Mouse (Mus musculus): ENCODE data around the gene Mrpl23. TPM values are rescaled to one million over a fixed set of nuclear protein-coding genes. Genes with fewer than 3 reads are reported as not detected.

Mrpl23 gene
- polyA plus RNA-seq, 1 experiment from 2014 or later, result 17.2 TPM

DNA sequence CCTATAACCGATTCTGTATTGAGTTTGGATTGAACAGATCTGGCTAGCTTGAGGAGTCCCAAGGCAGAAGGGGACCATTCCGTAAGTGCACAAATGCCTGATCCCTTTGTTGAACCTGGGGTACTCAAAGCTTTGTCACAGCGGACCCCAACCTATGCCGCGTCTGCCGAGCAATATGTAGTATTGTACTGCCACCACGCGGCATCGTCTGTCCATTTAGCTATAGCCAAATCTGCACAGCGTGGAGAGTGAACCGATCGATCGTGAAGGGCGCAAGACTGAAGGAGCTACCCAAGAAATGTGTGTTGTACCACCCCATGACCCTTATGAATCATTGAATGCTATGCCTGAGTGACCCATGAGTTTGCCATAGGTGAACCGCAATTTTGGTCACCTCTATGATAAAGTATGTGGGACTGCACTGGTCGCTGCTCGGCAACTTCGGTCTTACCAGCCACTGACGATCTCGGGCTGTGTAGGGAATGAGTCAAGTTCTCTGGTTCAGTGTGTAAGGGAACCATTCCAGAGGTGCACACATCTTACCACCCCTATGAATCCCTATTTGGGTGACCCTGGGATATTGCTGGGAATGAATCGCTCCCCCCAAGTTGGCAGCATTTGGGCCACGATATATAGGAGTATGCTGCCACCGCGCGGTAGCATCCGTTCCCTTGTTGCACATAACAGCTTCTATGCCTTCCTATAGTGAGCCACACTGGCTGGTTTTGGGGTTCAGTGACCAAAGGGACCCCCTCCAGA is 47.8 kb downstream of the Mrpl23 start:
- Histone ChIP-seq H3K9me3 (replicated peaks; ENCODE audit: control insufficient read depth, low read length) (0 out of 2 replicates have a peak, but pooled peaks cover 2% of the 10 kb centered on the region), H3K4me1 (ENCODE audit: control insufficient read depth, insufficient read depth, low read length) (no peaks in the 10 kb centered on the region), H3K27me3 (ENCODE audit: control insufficient read depth, insufficient read depth, low read length) (no peaks in the 10 kb centered on the region), H3K27ac (replicated peaks; ENCODE audit: low read depth, low read length) (no peak overlapping the region), H3K9ac (replicated peaks; ENCODE audit: low read length) (peak overlapping the region; percentile 2; the same call in 1 of the 2 replicates), H3K4me2 (ENCODE audit: low read depth, low read length) (peak overlapping the region; percentile 40), H3K36me3 (replicated peaks; ENCODE audit: control insufficient read depth, insufficient read depth, low read depth, low read length) (no peaks in the 10 kb centered on the region), H3K4me3 (ENCODE audit: low read depth, low read length) (peak overlapping the region; percentile 29)
- ATAC-seq (replicated peaks; ENCODE audit: insufficient number of reproducible peaks, low FRiP score, low TSS enrichment, low read depth), result no peak
- WGBS, result 54% methylated on average over 26 of the region's 26 CpGs
- peak; percentile 79 for DNase-seq (ENCODE audit: low spot score)

DNA sequence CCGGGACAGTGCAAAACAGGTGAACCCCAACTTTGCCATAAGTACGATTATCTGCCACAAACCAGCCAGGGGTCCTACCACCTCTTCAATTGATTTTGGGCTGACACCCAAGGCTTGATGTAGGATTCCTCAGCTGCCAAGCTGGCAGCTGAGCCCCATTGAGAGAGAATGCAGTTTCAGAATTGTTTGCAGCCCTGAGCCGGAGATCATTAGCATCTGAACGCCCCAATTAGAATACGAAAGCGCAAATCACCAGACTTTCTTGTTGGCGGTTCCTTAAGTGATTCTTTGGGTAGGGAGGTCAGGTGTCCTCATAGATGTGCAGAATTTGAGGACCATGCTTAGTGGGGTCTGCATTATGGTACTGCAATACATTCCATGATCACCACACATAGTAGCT is 48.7 kb downstream of the Mrpl23 start:
- no peaks in the 10 kb centered on the region for H3K36me3 ChIP-seq (replicated peaks; ENCODE audit: control insufficient read depth, insufficient read depth, low read depth, low read length)
- H3K4me3 ChIP-seq (ENCODE audit: low read depth, low read length), result no peak overlapping the region
- 0 out of 2 replicates have a peak, but pooled peaks cover 2% of the 10 kb centered on the region for H3K9me3 ChIP-seq (replicated peaks; ENCODE audit: control insufficient read depth, low read length)
- H3K4me1 ChIP-seq (ENCODE audit: control insufficient read depth, insufficient read depth, low read length), result no peaks in the 10 kb centered on the region
- H3K9ac ChIP-seq (replicated peaks; ENCODE audit: low read length), result no peak overlapping the region
- 45% methylated on average over 7 of the region's 7 CpGs for whole genome bisulfite sequencing
- H3K27me3 ChIP-seq (ENCODE audit: control insufficient read depth, insufficient read depth, low read length), result no peaks in the 10 kb centered on the region
- DNase-seq (ENCODE audit: low spot score) (no peak), ATAC-seq (replicated peaks; ENCODE audit: insufficient number of reproducible peaks, low FRiP score, low TSS enrichment, low read depth) (no peak)
- no peak overlapping the region for H3K27ac ChIP-seq (replicated peaks; ENCODE audit: low read depth, low read length)
- H3K4me2 ChIP-seq (ENCODE audit: low read depth, low read length), result no peak overlapping the region

DNA sequence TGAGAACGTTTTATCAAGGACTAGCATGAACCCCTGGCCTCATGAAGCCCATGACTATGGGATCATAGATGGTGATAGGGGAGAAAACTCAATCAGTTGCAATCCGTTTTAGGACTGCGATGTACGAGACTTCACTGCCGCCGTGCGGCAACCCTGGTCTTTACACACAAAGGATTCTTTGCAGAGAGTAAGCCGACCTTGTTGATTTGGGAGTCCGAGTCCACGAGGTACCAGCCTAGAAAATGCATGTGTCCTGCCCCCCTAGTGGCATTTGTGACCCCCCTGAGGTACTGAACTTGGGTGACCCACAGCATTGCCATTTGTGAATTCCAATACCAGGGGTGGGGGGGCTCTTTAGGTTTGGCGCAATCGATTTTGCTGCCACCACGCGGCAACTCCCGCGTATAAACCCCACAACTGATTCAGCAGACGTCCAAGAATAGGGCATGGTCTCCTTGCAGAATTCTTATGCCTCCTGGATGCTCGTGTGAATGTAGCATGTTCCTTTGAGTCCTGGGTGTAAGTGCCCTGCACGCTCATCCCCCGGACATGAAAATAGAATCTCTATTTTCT is 49.3 kb downstream of the Mrpl23 start:
- 51% methylated on average over 20 of the region's 20 CpGs for WGBS
- Histone ChIP-seq H3K27ac (replicated peaks; ENCODE audit: low read depth, low read length) (no peak overlapping the region), H3K4me2 (ENCODE audit: low read depth, low read length) (peak overlapping the region; percentile 19), H3K4me3 (ENCODE audit: low read depth, low read length) (no peak overlapping the region), H3K9me3 (replicated peaks; ENCODE audit: control insufficient read depth, low read length) (0 out of 2 replicates have a peak, but pooled peaks cover 2% of the 10 kb centered on the region), H3K9ac (replicated peaks; ENCODE audit: low read length) (no peak overlapping the region), H3K36me3 (replicated peaks; ENCODE audit: control insufficient read depth, insufficient read depth, low read depth, low read length) (no peaks in the 10 kb centered on the region), H3K27me3 (ENCODE audit: control insufficient read depth, insufficient read depth, low read length) (no peaks in the 10 kb centered on the region), H3K4me1 (ENCODE audit: control insufficient read depth, insufficient read depth, low read length) (no peaks in the 10 kb centered on the region)
- ATAC-seq (replicated peaks; ENCODE audit: insufficient number of reproducible peaks, low FRiP score, low TSS enrichment, low read depth) (no peak), DNase-seq (ENCODE audit: low spot score) (peak; percentile 76)

DNA sequence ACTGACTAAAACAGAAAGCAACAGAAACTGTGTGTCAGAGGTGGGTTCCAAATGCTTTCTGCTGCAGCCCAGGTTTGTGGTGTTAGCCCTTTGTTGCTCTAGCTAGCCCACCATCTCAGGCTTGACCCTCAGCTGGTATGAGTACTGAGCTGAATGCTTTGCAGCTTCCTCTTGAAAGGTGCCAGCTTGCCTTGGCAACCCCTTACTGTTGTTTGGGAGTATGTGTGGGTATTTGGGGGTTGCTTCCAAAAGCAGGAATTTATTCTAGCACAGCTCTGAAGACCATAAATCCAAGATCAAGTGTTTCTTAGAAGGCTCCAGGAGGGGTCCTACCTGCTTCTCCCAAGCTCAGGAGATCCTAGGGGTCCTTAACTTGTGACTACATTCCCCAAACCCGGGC is 52.4 kb downstream of the Mrpl23 start:
- no peak overlapping the region for H3K4me2 ChIP-seq (ENCODE audit: low read depth, low read length)
- H3K27me3 ChIP-seq (ENCODE audit: control insufficient read depth, insufficient read depth, low read length), result no peaks in the 10 kb centered on the region
- no peaks in the 10 kb centered on the region for H3K36me3 ChIP-seq (replicated peaks; ENCODE audit: control insufficient read depth, insufficient read depth, low read depth, low read length)
- H3K4me3 ChIP-seq (ENCODE audit: low read depth, low read length), result no peak overlapping the region
- H3K9me3 ChIP-seq (replicated peaks; ENCODE audit: control insufficient read depth, low read length), result 0 out of 2 replicates have a peak, but pooled peaks cover 2% of the 10 kb centered on the region
- no peak overlapping the region for H3K27ac ChIP-seq (replicated peaks; ENCODE audit: low read depth, low read length)
- H3K4me1 ChIP-seq (ENCODE audit: control insufficient read depth, insufficient read depth, low read length), result no peaks in the 10 kb centered on the region
- ATAC-seq (replicated peaks; ENCODE audit: insufficient number of reproducible peaks, low FRiP score, low TSS enrichment, low read depth) (no peak), DNase-seq (ENCODE audit: low spot score) (no peak)
- 81% methylated on average over 1 of the region's 1 CpGs for WGBS
- H3K9ac ChIP-seq (replicated peaks; ENCODE audit: low read length), result no peak overlapping the region

DNA sequence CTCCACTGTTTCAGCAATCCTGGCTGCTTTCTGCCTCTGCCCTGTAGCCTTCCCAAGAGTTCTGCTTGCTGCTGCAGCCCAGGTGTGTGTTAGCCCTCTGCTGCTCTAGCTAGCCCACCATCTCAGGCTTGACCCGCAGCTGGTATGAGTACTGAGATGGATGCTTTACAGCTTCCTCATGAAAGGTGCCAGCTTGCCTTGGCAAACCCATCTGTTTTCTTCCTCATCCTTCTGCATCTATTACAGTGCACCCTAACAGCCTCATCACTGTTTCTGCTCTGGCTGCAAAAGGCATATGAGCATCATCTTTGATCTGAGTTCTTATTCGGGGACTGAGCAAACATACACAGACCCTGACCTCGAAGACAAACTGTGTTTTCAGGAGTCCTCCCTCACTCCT is 53.4 kb downstream of the Mrpl23 start:
- Histone ChIP-seq H3K9ac (replicated peaks; ENCODE audit: low read length) (no peak overlapping the region), H3K4me2 (ENCODE audit: low read depth, low read length) (no peak overlapping the region), H3K4me3 (ENCODE audit: low read depth, low read length) (no peak overlapping the region), H3K27ac (replicated peaks; ENCODE audit: low read depth, low read length) (no peak overlapping the region), H3K27me3 (ENCODE audit: control insufficient read depth, insufficient read depth, low read length) (no peaks in the 10 kb centered on the region), H3K4me1 (ENCODE audit: control insufficient read depth, insufficient read depth, low read length) (no peaks in the 10 kb centered on the region), H3K36me3 (replicated peaks; ENCODE audit: control insufficient read depth, insufficient read depth, low read depth, low read length) (no peaks in the 10 kb centered on the region), H3K9me3 (replicated peaks; ENCODE audit: control insufficient read depth, low read length) (0 out of 2 replicates have a peak, but pooled peaks cover 1% of the 10 kb centered on the region)
- DNase-seq (ENCODE audit: low spot score) (no peak), ATAC-seq (replicated peaks; ENCODE audit: insufficient number of reproducible peaks, low FRiP score, low TSS enrichment, low read depth) (no peak)
- WGBS, result 85% methylated on average over 3 of the region's 3 CpGs

DNA sequence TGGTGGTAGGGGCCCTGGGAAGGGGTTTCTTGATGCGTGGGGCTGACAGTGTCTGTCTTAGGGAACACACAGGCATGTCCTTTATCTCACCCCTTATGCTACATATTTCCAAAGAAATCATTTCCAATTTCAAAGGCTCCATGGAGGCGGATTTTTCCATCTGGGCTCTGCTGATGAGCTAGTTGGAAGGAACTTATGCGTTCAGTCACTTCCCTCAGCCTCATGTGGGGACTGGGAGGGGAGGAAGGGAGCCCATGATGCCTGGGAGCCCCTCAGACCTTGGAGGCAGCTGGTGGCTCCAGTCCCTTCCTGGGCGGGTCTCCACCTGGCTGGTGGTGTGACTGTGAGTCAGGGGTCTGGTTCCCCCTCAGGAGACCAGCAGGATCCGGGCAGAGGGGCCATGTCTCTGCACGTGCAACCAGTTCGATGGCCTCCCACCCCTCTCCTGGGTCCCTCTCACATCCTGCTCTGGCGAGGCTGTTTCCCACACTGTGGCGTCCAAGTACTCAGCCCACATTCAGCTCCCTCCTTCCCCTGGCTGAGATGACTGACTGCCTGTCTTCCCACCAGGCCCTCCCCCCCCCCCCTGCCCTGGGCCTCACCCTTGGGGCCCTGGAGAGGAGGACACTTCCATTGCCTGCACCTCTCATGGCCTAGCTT is 55.9 kb downstream of the Mrpl23 start:
- ATAC-seq (replicated peaks; ENCODE audit: insufficient number of reproducible peaks, low FRiP score, low TSS enrichment, low read depth), result no peak
- 79% methylated on average over 8 of the region's 9 CpGs for WGBS
- H3K27ac ChIP-seq (replicated peaks; ENCODE audit: low read depth, low read length), result no peak overlapping the region

More for the DNA sequence above, 55.9 kb downstream of the Mrpl23 start:
- H3K9me3 ChIP-seq (replicated peaks; ENCODE audit: control insufficient read depth, low read length), result no peaks in the 10 kb centered on the region
- H3K4me3 ChIP-seq (ENCODE audit: low read depth, low read length), result no peak overlapping the region
- no peaks in the 10 kb centered on the region for H3K36me3 ChIP-seq (replicated peaks; ENCODE audit: control insufficient read depth, insufficient read depth, low read depth, low read length)
- H3K4me1 ChIP-seq (ENCODE audit: control insufficient read depth, insufficient read depth, low read length), result no peaks in the 10 kb centered on the region
- H3K27me3 ChIP-seq (ENCODE audit: control insufficient read depth, insufficient read depth, low read length), result no peaks in the 10 kb centered on the region
- no peak overlapping the region for H3K9ac ChIP-seq (replicated peaks; ENCODE audit: low read length)
- no peak for DNase-seq (ENCODE audit: low spot score)
- no peak overlapping the region for H3K4me2 ChIP-seq (ENCODE audit: low read depth, low read length)
